Mouse (Mus musculus) liver, embryonic 15.5 days (tissue): ENCODE results near the gene Tex10. TPM values are rescaled to one million over a fixed set of nuclear protein-coding genes. Genes with fewer than 3 reads are reported as not detected.

Source experiments
- ATAC-seq: fragments of 200-750 bp; cut with Nextera tagmentation; 2 replicates; pipeline ENCODE4 v1.8.0; 2017; ENCODE audit warnings: moderate number of reproducible peaks, mild to moderate bottlenecking, moderate library complexity; ENCODE audit not compliant: insufficient read depth
- H3K27ac ChIP-seq: fragments of 300-500 bp; sonication (generic); replicated peaks from 2 replicates; pipeline ENCODE4 v1.5.1; 2015; ENCODE audit warnings: mild to moderate bottlenecking, inconsistent platforms
- H3K27me3 ChIP-seq: fragments of 300-500 bp; sonication (generic); 2 replicates; pipeline ENCODE4 v1.6.1; 2015; ENCODE audit warnings: mild to moderate bottlenecking, inconsistent platforms
- H3K36me3 ChIP-seq: fragments of 300-500 bp; sonication (generic); replicated peaks from 2 replicates; pipeline ENCODE4 v1.6.1; 2015; ENCODE audit warnings: moderate library complexity, mild to moderate bottlenecking, inconsistent platforms
- H3K4me1 ChIP-seq: fragments of 300-500 bp; sonication (generic); replicated peaks from 2 replicates; pipeline ENCODE4 v1.6.1; 2015; ENCODE audit warnings: inconsistent platforms
- H3K4me2 ChIP-seq: fragments of 300-500 bp; sonication (generic); 2 replicates; pipeline ENCODE4 v1.6.1; 2015; ENCODE audit warnings: moderate library complexity, mild to moderate bottlenecking, inconsistent platforms
- H3K4me3 ChIP-seq: fragments of 300-500 bp; sonication (generic); replicated peaks from 2 replicates; pipeline ENCODE4 v1.5.1; 2015; ENCODE audit warnings: mild to moderate bottlenecking, inconsistent platforms
- H3K9ac ChIP-seq: fragments of 300-500 bp; sonication (generic); 2 replicates; pipeline ENCODE4 v1.6.1; 2015; ENCODE audit warnings: moderate library complexity, mild to moderate bottlenecking, inconsistent platforms
- H3K9me3 ChIP-seq: fragments of 300-500 bp; sonication (generic); replicated peaks from 2 replicates; pipeline ENCODE4 v1.6.1; 2016; ENCODE audit warnings: inconsistent platforms
- WGBS: fragments of 180-500 bp; shearing (Covaris S2); methylation state at CpG from one replicate; pipeline ENCODE4 v1.1.7; 2015; ENCODE audit warnings: mixed read lengths; ENCODE audit not compliant: insufficient replicate concordance; 5-methylcytosine and 5-hydroxymethylcytosine counted together
- polyA plus RNA-seq: library from polyadenylated mRNA; unstranded; fragments of >200 nt; fragmentation: Nextera tagmentation; extraction: Ambion mirVana; gene quantifications from 2 replicates; pipeline ENCODE4 v1.2.1, GENCODE M21; 2015

Tex10 gene
- polyA plus RNA-seq, 1 experiment from 2014 or later: 14.8 TPM

DNA sequence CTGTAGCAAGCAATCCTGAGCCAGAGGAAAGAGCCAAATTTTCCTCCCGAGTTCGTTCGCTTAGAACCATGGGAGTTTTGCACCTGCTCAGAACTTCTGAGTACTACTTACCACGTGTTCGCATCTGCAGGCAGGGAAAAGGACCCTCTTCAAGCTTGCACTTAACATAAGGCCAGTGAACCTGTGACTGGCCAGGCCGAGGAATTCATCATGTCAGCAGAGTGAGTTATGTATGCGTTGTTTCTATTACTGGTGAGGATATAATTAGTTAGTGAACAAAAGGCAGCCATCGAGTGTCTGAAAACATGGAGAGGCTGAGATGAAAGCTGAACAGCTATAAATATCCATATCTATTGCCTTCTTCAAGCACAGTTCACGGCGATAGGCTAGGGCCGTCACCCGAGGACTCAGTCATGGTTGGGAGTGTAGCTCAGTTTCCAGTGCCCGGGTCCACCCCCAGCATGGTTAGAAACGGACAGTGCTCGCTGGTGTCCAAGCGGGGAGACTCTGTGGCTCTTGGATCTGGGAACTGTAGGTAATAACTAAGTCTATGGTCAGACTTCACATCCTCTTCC lies 70.1 kb downstream of the Tex10 start:
- Histone ChIP-seq H3K27ac (no peak overlapping the region), H3K36me3 (no peaks in the 10 kb centered on the region), H3K4me1 (no peaks in the 10 kb centered on the region), H3K4me2 (no peak overlapping the region), H3K4me3 (no peak overlapping the region), H3K27me3 (no peaks in the 10 kb centered on the region), H3K9ac (no peak overlapping the region), H3K9me3 (no peaks in the 10 kb centered on the region)
- 68% methylated on average over 16 of the region's 16 CpGs for WGBS
- ATAC-seq: no peak

DNA sequence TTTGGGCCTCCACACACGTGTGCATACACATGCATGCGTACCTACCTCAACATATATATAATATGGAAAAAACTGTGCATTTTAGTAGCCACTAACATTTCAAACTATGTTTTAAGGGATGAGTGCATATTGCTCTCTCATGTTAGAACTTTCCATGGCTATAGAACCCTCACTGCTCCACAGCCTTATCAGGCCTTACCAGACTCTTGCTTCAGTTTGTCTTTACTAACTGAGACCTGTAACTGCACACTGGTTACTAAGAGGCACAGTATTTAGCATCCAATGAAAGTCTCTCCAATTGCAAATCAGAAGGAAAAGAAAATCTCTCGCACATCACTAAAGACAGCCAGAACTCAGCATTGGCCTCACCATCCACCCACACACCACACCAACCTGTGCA lies 76.3 kb downstream of the Tex10 start:
- WGBS: 61% methylated on average over 3 of the region's 3 CpGs
- no peak for ATAC-seq
- no peaks in the 10 kb centered on the region for H3K36me3 ChIP-seq
- H3K27me3 ChIP-seq: no peaks in the 10 kb centered on the region
- no peak overlapping the region for H3K4me3 ChIP-seq
- no peaks in the 10 kb centered on the region for H3K4me1 ChIP-seq
- H3K4me2 ChIP-seq: no peak overlapping the region
- H3K9me3 ChIP-seq: no peaks in the 10 kb centered on the region
- no peak overlapping the region for H3K27ac ChIP-seq
- no peak overlapping the region for H3K9ac ChIP-seq

DNA sequence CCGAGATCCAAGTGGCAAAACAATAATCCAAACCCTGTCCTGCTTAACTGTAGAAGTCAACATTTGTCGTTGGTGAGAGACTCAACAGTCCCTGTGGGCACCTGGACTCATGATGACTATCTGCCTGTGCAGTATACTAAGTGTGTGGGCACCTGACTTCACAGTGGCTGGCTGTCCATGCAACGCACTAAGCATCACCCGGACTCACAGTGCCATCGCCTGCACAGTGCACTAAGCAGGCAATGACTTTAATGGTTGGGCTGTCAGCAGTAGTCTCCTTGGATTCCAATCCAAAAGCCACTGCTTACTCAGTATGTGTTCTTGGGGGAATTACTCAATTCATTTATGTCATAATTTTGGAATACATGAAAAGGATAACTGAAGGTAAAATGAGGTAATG lies 90.8 kb downstream of the Tex10 start:
- no peak for ATAC-seq
- no peak overlapping the region for H3K4me3 ChIP-seq
- no peaks in the 10 kb centered on the region for H3K27me3 ChIP-seq
- H3K9me3 ChIP-seq: no peaks in the 10 kb centered on the region
- no peaks in the 10 kb centered on the region for H3K4me1 ChIP-seq
- no peak overlapping the region for H3K4me2 ChIP-seq
- H3K9ac ChIP-seq: no peak overlapping the region
- no peak overlapping the region for H3K27ac ChIP-seq
- WGBS: 76% methylated on average over 5 of the region's 5 CpGs
- H3K36me3 ChIP-seq: no peaks in the 10 kb centered on the region

DNA sequence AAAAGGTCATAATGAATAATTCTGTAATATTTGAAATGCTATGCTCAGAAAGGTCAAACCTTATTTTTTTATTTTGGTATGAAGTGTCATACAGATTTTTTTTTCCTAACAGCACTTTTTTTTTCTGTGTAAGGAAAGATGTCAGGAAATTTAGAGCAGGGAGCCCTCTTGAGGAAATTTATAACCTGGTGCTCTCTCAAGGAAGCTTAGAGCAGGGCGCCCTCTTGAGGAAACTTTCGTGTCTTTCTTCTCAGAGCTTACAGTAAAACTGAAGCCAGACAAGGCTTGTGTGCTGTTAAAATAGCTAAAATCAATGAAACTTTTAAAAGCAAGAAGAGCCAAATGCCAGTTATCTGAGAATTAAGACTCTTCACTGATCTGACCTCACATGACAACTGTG lies 92.3 kb downstream of the Tex10 start:
- no peaks in the 10 kb centered on the region for H3K36me3 ChIP-seq
- H3K4me1 ChIP-seq: no peaks in the 10 kb centered on the region
- H3K9me3 ChIP-seq: no peaks in the 10 kb centered on the region
- H3K27me3 ChIP-seq: no peaks in the 10 kb centered on the region
- 11% methylated on average over 2 of the region's 2 CpGs for WGBS
- ATAC-seq: no peak
- no peak overlapping the region for H3K9ac ChIP-seq
- H3K4me3 ChIP-seq: no peak overlapping the region
- H3K4me2 ChIP-seq: no peak overlapping the region
- H3K27ac ChIP-seq: no peak overlapping the region

Other genes with a start within 250 kb of the Tex10 start
- gene Erp44, start 193.9 kb downstream of the Tex10 start, polyA plus RNA-seq: 46.0 and 49.2 TPM in 2 replicates
- 1.9 TPM in 2 replicates for gene Invs, start 193.7 kb downstream of the Tex10 start, polyA plus RNA-seq
- gene Msantd3, start 66.5 kb upstream of the Tex10 start, polyA plus RNA-seq: 1.7 and 2.5 TPM in 2 replicates
- 1.0 and 1.1 TPM in 2 replicates for gene Tmeff1, start 111.7 kb upstream of the Tex10 start, polyA plus RNA-seq
- 0.76 and 0.84 TPM in 2 replicates for gene Cavin4, start 190.1 kb upstream of the Tex10 start, polyA plus RNA-seq